Mouse (Mus musculus) intestine, postnatal 0 days (tissue): ENCODE measurements around the gene Sec1. TPM values are rescaled to one million over a fixed set of nuclear protein-coding genes. Genes with fewer than 3 reads are reported as not detected.

Experiments used
- ATAC-seq: fragments of 200-750 bp; cut with Nextera tagmentation; 2 replicates; pipeline ENCODE4 v1.8.0; 2017; ENCODE audit warnings: mild to moderate bottlenecking, moderate TSS enrichment, moderate library complexity
- H3K27ac ChIP-seq: fragments of 300-500 bp; sonication (generic); 2 replicates; pipeline ENCODE4 v1.5.1; 2014; ENCODE audit warnings: mild to moderate bottlenecking, low read depth, low read length, moderate library complexity
- H3K27me3 ChIP-seq: fragments of 300-500 bp; sonication (generic); replicated peaks from 2 replicates; pipeline ENCODE4 v1.6.1; 2014; ENCODE audit warnings: low read length, mixed read lengths; ENCODE audit not compliant: control insufficient read depth, insufficient read depth
- H3K36me3 ChIP-seq: fragments of 300-500 bp; sonication (generic); 2 replicates; pipeline ENCODE4 v1.6.1; 2014; ENCODE audit warnings: mild to moderate bottlenecking, moderate library complexity; ENCODE audit not compliant: control insufficient read depth, insufficient read depth
- H3K4me1 ChIP-seq: fragments of 300-500 bp; sonication (generic); replicated peaks from 2 replicates; pipeline ENCODE4 v1.6.1; 2014; ENCODE audit warnings: antibody characterized with exemption, low read length, mixed read lengths; ENCODE audit not compliant: control insufficient read depth, insufficient read depth
- H3K4me2 ChIP-seq: fragments of 300-500 bp; sonication (generic); replicated peaks from 2 replicates; pipeline ENCODE4 v1.6.1; 2014; ENCODE audit warnings: low read depth, mild to moderate bottlenecking, moderate library complexity
- H3K4me3 ChIP-seq: fragments of 300-500 bp; sonication (generic); 2 replicates; pipeline ENCODE4 v1.5.1; 2014; ENCODE audit warnings: low read depth, low read length
- H3K9ac ChIP-seq: fragments of 300-500 bp; sonication (generic); 2 replicates; pipeline ENCODE4 v1.6.1; 2014; ENCODE audit warnings: mild to moderate bottlenecking, low read depth, low read length
- H3K9me3 ChIP-seq: fragments of 300-500 bp; sonication (generic); 2 replicates; pipeline ENCODE4 v1.6.1; 2016; ENCODE audit warnings: mixed run types; ENCODE audit not compliant: control insufficient read depth
- CTCF ChIP-seq: sonication (generic); IDR thresholded peaks from 2 replicates; pipeline ENCODE4 v1.5.1; 2016; ENCODE audit warnings: low read depth, mild to moderate bottlenecking, control low read depth, antibody characterized with exemption, moderate library complexity
- WGBS: fragments of 180-500 bp; shearing (Covaris S2); extraction: QIAGEN DNeasy Blood & Tissue Kit; methylation state at CpG from one replicate; pipeline ENCODE4 v1.1.7; 2014; 5-methylcytosine and 5-hydroxymethylcytosine counted together
- polyA plus RNA-seq: library from polyadenylated mRNA; unstranded; fragments of >200 nt; fragmentation: Nextera tagmentation; extraction: Ambion mirVana; gene quantifications from 2 replicates; pipeline ENCODE4 v1.2.1, GENCODE M21; 2015

Sec1 gene
- polyA plus RNA-seq, 1 experiment from 2014 or later: 0.08 TPM

DNA sequence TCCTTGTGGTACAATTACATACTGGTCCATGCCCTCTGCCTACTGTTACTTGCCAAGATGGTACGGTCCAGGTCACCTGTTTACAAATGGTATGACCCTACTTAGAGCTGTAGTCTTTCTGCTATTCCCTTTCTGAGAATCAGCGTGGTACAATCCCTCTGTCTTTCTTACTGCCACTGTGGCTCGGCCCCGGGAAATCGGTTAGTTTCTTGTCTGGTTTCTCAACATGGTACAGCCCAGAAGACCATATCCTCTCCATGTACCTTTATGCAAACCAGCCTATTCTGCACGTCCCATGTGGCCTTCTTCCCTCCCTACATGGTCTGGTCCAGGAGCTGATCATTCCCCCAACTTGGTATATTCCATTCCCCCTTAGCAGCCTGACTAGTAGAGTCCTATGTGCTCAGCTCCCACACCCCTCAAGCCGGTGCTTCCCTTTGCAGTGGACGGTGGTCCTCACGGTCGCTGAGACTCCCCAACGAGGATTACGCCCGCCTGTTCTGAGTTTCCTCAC lies 9.9 kb upstream of the Sec1 start:
- Histone ChIP-seq H3K27ac (peak overlapping the region; percentile 77; the same call in 1 of the 2 replicates), H3K36me3 (no peaks in the 10 kb centered on the region), H3K9me3 (no peaks in the 10 kb centered on the region), H3K4me1 (peaks cover 21% of the 10 kb centered on the region; the same call in 1 of the 2 replicates), H3K4me3 (peak overlapping the region; percentile 56), H3K4me2 (peak overlapping the region; percentile 95), H3K27me3 (peaks cover 16% of the 10 kb centered on the region), H3K9ac (peak overlapping the region; percentile 53)
- peak; percentile 42 for ATAC-seq
- 0% methylated on average over 13 of the region's 13 CpGs for WGBS
- no peak for TF ChIP-seq CTCF

GRCm38 (mm10) chr7:45703521-45704033 lies 9.4 kb upstream of the Sec1 start:
- Histone ChIP-seq H3K27ac (0 out of 2 replicates have a peak overlapping the region, but pooled peaks have one; percentile 77), H3K36me3 (no peaks in the 10 kb centered on the region), H3K27me3 (peaks cover 21% of the 10 kb centered on the region), H3K9ac (peak overlapping the region; percentile 53; the same call in 1 of the 2 replicates), H3K9me3 (no peaks in the 10 kb centered on the region), H3K4me1 (peaks cover 16% of the 10 kb centered on the region; the same call in 1 of the 2 replicates), H3K4me2 (peak overlapping the region; percentile 95), H3K4me3 (peak overlapping the region; percentile 56)
- no peak for TF ChIP-seq CTCF
- no peak for ATAC-seq
- WGBS: 46% methylated on average over 12 of the region's 12 CpGs

- no peak for ATAC-seq
- H3K4me2 ChIP-seq: no peak overlapping the region
- H3K4me3 ChIP-seq: no peak overlapping the region
- peaks cover 12% of the 10 kb centered on the region; the same call in 1 of the 2 replicates for H3K4me1 ChIP-seq
- no peak overlapping the region for H3K9ac ChIP-seq
- TF ChIP-seq CTCF: no peak
- H3K36me3 ChIP-seq: no peaks in the 10 kb centered on the region
- peaks cover 24% of the 10 kb centered on the region for H3K27me3 ChIP-seq
- H3K9me3 ChIP-seq: no peaks in the 10 kb centered on the region
- WGBS: 90% methylated on average over 17 of the region's 17 CpGs
- no peak overlapping the region for H3K27ac ChIP-seq
These were observed 8.8 kb upstream of the Sec1 start for GRCm38 (mm10) chr7:45702809-45703520.

- no peaks in the 10 kb centered on the region for H3K9me3 ChIP-seq
These were observed 8.1 kb upstream of the Sec1 start for GRCm38 (mm10) chr7:45702316-45702715.

DNA sequence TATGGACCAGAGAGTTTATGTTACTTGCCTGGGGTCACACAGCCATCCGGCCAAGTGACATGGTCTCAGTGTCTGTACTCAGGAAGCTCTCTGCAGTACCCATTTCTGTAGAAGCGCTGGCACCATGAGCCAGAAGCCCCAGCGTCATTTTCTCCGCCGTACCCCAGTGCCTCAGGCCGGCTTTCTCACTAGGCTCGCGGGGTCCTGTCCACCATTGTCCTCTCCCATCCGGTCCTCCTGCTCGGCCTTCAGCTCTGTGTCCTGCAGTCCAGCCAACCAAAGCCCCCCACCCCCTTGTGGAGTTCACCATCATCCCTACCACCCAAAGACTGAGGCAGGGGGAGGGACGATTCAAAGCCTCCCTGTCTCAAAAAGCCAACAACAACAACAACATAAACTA lies 7.4 kb upstream of the Sec1 start:
- no peak for TF ChIP-seq CTCF
- H3K9me3 ChIP-seq: no peaks in the 10 kb centered on the region
- 91% methylated on average over 11 of the region's 11 CpGs for WGBS
- ATAC-seq: no peak
- no peak overlapping the region for H3K4me3 ChIP-seq
- H3K4me1 ChIP-seq: 0 out of 2 replicates have a peak, but pooled peaks cover 8% of the 10 kb centered on the region
- peaks cover 27% of the 10 kb centered on the region for H3K27me3 ChIP-seq
- H3K27ac ChIP-seq: no peak overlapping the region
- 0 out of 2 replicates have a peak overlapping the region, but pooled peaks have one; percentile 28 for H3K4me2 ChIP-seq
- H3K36me3 ChIP-seq: no peaks in the 10 kb centered on the region
- H3K9ac ChIP-seq: no peak overlapping the region

More at GRCm38 (mm10) chr7:45702316-45702715, 8.1 kb upstream of the Sec1 start:
- no peak overlapping the region for H3K27ac ChIP-seq
- H3K4me1 ChIP-seq: peaks cover 12% of the 10 kb centered on the region; the same call in 1 of the 2 replicates
- H3K9ac ChIP-seq: no peak overlapping the region
- H3K4me2 ChIP-seq: no peak overlapping the region
- WGBS: 89% methylated on average over 11 of the region's 11 CpGs
- no peaks in the 10 kb centered on the region for H3K36me3 ChIP-seq
- TF ChIP-seq CTCF: no peak
- H3K27me3 ChIP-seq: peaks cover 27% of the 10 kb centered on the region
- no peak for ATAC-seq
- no peak overlapping the region for H3K4me3 ChIP-seq

DNA sequence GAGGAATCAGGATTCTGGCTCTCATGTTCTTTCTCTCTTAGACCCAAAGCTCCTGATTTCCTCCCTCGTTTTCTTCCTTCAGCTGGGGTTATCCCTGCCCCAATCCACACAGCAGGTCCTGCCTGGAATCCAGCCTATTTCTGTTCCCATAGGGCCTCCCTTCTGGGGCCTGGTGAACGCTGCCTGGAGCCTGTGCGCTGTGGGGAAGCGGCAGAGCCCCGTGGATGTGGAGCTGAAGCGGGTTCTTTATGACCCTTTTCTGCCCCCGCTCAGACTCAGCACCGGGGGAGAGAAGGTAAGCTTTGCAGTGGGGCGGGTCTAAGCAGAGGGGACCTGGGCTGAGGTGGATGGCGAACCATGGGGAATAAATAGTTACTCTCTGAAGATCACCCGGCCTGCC lies 6.9 kb upstream of the Sec1 start:
- no peak overlapping the region for H3K9ac ChIP-seq
- H3K36me3 ChIP-seq: no peaks in the 10 kb centered on the region
- H3K9me3 ChIP-seq: no peaks in the 10 kb centered on the region
- H3K4me3 ChIP-seq: no peak overlapping the region
- peak overlapping the region; percentile 28; the same call in 1 of the 2 replicates for H3K4me2 ChIP-seq
- H3K27ac ChIP-seq: no peak overlapping the region
- 0 out of 2 replicates have a peak, but pooled peaks cover 8% of the 10 kb centered on the region for H3K4me1 ChIP-seq
- H3K27me3 ChIP-seq: peaks cover 27% of the 10 kb centered on the region
- WGBS: 38% methylated on average over 11 of the region's 11 CpGs
- ATAC-seq: no peak
- TF ChIP-seq CTCF: no peak
